Mouse (Mus musculus) CD4-positive helper T cell, adult 2 months (primary cell): ENCODE data around the gene Sarm1.
"Not testable (repeated sequence)": the region's sequence is repeated elsewhere in the genome, so short reads cannot be mapped to it uniquely, and the experiment has no call there.

Experiments
- DNase-seq: peaks from one replicate; pipeline ENCODE4 v3.0.0-alpha.2; 2012; ENCODE audit warnings: low read depth, missing footprints, low spot score

Gene Sarm1

GRCm38 (mm10) chr11:78497544-78498522, at the start of gene Sarm1:
Gene Sarm1, minus strand, starts transcription at chr11:78497754.
- DNase-seq: peak; percentile 97

- no peak for DNase-seq
These were observed 47.6 kb upstream of the Sarm1 start for GRCm38 (mm10) chr11:78545181-78545580.

GRCm38 (mm10) chr11:78544449-78545111, 47.0 kb upstream of the Sarm1 start:
- DNase-seq: no peak

- DNase-seq: no peak
These were observed 42.8 kb upstream of the Sarm1 start for GRCm38 (mm10) chr11:78540358-78540757.

- DNase-seq: no peak
These were observed 39.1 kb upstream of the Sarm1 start for GRCm38 (mm10) chr11:78536690-78537084.

- peak; percentile 100 for DNase-seq
These were observed 38.6 kb upstream of the Sarm1 start, which contains the start of the genes Tnfaip1 and Ift20 for GRCm38 (mm10) chr11:78536080-78536689. Gene Tnfaip1, minus strand, starts transcription at chr11:78536332. Gene Ift20, plus strand, starts transcription at chr11:78536361.

- peak; percentile 68 for DNase-seq
These were observed 38.0 kb upstream of the Sarm1 start for GRCm38 (mm10) chr11:78535376-78536079.

GRCm38 (mm10) chr11:78534516-78534915, 37.0 kb upstream of the Sarm1 start:
- no peak for DNase-seq

- DNase-seq: not testable (repeated sequence)
These were observed 34.0 kb upstream of the Sarm1 start for GRCm38 (mm10) chr11:78531515-78531914.

GRCm38 (mm10) chr11:78531046-78531445, 33.5 kb upstream of the Sarm1 start:
- DNase-seq: no peak

GRCm38 (mm10) chr11:78530001-78530400, 32.4 kb upstream of the Sarm1 start:
- DNase-seq: no peak

GRCm38 (mm10) chr11:78528714-78529113, 31.2 kb upstream of the Sarm1 start:
- DNase-seq: no peak

- DNase-seq: no peak
These were observed 27.3 kb upstream of the Sarm1 start for GRCm38 (mm10) chr11:78524838-78525237.

GRCm38 (mm10) chr11:78523241-78523955, 25.8 kb upstream of the Sarm1 start:
- DNase-seq: no peak

- peak; percentile 40 for DNase-seq
These were observed 25.0 kb upstream of the Sarm1 start for GRCm38 (mm10) chr11:78522481-78522997.

- no peak for DNase-seq
These were observed 24.3 kb upstream of the Sarm1 start for GRCm38 (mm10) chr11:78521880-78522279.

- DNase-seq: no peak
These were observed 21.4 kb upstream of the Sarm1 start for GRCm38 (mm10) chr11:78518931-78519330.

GRCm38 (mm10) chr11:78515549-78516325, 18.2 kb upstream of the Sarm1 start:
- no peak for DNase-seq

GRCm38 (mm10) chr11:78513106-78513790, 15.7 kb upstream of the Sarm1 start:
- DNase-seq: no peak
